Mouse (Mus musculus): ENCODE measurements around the gene Snx29. TPM values are rescaled to one million over a fixed set of nuclear protein-coding genes. Genes with fewer than 3 reads are reported as not detected.

The Snx29 gene
- total RNA-seq, 2 experiments from 2014 or later, result 21.1 to 22.8 TPM

DNA sequence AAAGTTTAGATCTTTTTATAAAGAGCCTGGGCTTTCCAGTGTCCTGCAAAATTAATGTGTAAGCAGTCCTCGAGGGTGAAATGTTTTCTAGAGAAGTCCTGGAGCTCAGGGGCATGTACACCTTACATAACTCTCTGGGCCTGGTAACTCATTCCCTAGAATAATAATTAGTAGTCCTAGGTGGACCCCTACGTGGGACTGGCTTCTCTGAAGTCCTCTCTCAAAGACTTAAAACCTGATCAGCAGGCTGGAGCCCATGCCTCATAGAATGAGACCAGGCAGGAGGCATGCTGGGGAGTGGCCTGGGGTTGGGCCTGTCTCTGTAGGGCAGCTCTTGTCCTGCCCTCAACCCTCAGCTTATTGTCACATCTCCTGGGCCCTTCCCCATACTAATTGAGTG lies 301.4 kb downstream of the Snx29 start:
- intact Hi-C loops (cut with DNase I), result no loop called here
- no peak overlapping the region for H3K4me3 ChIP-seq
- TF ChIP-seq CTCF (IDR thresholded peaks at IDR 0.05), result no peak
- DNase-seq (ENCODE audit: extremely low spot score in 1 of 2, low spot score in 2 of 2), result no peak
- no peak overlapping the region for H3K27ac ChIP-seq

- Histone ChIP-seq H3K4me3 (no peak overlapping the region), H3K27ac (peak overlapping the region; percentile 53; the same call in 1 of the 2 replicates)
- DNase-seq (ENCODE audit: extremely low spot score in 1 of 2, low spot score in 2 of 2), result no peak
- TF ChIP-seq CTCF (IDR thresholded peaks at IDR 0.05), result no peak
- intact Hi-C loops (cut with DNase I), result no loop called here
Observed at GRCm38 (mm10) chr16:11626004-11626481, 303.3 kb downstream of the Snx29 start.

DNA sequence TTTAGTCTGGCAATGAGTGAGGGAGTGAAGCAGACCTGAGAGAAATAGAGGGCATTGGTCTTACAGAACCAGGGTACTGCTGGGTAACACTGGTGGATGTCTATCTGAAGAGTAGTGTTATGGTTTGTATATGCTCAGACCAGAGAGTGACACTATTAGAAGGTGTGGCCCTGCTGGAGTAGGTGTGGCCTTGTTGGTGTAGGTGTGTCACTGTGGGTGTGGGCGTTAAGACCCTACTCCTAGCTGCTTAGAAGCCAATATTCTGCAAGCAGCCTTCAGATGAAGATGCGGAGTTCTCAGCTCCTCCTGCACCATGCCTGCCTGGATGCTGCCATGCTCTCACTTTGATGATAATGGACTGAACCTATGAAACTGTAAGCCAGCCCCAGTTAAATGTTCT lies 303.9 kb downstream of the Snx29 start:
- DNase-seq (ENCODE audit: extremely low spot score in 1 of 2, low spot score in 2 of 2), result no peak
- Histone ChIP-seq H3K4me3 (no peak overlapping the region), H3K27ac (no peak overlapping the region; the same call in 1 of the 2 replicates)
- no peak for TF ChIP-seq CTCF (IDR thresholded peaks at IDR 0.05)
- intact Hi-C loops (cut with DNase I), result no loop called here

- intact Hi-C loops (cut with DNase I), result no loop called here
- DNase-seq (ENCODE audit: extremely low spot score in 1 of 2, low spot score in 2 of 2), result no peak
- H3K27ac ChIP-seq, result no peak overlapping the region; the same call in 1 of the 2 replicates
- H3K4me3 ChIP-seq, result no peak overlapping the region
- TF ChIP-seq CTCF (IDR thresholded peaks at IDR 0.05), result peak; percentile 48
Observed at GRCm38 (mm10) chr16:11627866-11628638, 305.3 kb downstream of the Snx29 start.

DNA sequence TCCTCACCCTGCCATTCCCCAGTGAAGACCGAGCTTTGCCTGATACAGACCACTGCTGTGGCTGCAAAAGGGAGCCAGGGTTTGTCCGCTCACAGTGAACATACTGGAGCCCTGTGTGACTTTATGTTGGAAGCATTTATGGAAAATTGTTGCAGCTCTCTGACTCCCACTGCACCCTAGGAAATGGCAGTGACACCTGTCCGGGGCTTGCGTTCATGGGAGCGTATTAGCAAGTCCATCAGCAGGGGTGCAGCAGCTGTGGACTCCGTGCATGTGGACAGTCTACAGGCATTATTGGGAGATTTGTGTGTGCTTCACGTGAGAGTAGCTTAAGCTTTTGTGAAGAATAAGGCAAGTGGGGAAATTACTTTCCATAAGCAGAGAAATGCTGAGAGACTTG lies 307.0 kb downstream of the Snx29 start:
- intact Hi-C loops (cut with DNase I), result no loop called here
- Histone ChIP-seq H3K4me3 (no peak overlapping the region), H3K27ac (no peak overlapping the region)
- no peak for TF ChIP-seq CTCF (IDR thresholded peaks at IDR 0.05)
- DNase-seq (ENCODE audit: extremely low spot score in 1 of 2, low spot score in 2 of 2), result no peak

DNA sequence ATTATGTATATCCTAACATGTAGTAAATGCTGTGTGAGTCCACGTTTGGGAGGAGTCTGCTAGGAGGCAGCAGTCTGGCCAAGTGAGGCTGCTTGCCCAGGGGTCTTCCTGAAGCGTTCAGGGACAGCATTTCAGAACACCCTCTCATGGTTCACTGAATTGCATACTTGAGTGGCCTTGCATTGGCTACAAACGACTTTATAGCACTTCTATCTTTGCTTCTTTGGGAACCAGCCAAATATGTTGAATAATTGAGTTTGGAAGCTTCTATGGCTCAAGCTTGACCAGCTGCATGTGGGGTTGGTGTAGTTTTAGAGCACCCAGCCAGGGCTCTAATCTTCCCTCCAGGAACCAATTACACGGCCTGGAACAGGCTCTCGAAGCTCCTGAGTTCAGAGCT lies 307.8 kb downstream of the Snx29 start:
- TF ChIP-seq CTCF (IDR thresholded peaks at IDR 0.05), result no peak
- no peak for DNase-seq (ENCODE audit: extremely low spot score in 1 of 2, low spot score in 2 of 2)
- Histone ChIP-seq H3K4me3 (no peak overlapping the region), H3K27ac (no peak overlapping the region)
- intact Hi-C loops (cut with DNase I), result no loop called here

GRCm38 (mm10) chr16:11632205-11632747 lies 309.6 kb downstream of the Snx29 start:
- no peak for TF ChIP-seq CTCF (IDR thresholded peaks at IDR 0.05)
- no peak for DNase-seq (ENCODE audit: extremely low spot score in 1 of 2, low spot score in 2 of 2)
- Histone ChIP-seq H3K27ac (no peak overlapping the region), H3K4me3 (no peak overlapping the region)
- intact Hi-C loops (cut with DNase I), result no loop called here

- Histone ChIP-seq H3K27ac (no peak overlapping the region), H3K4me3 (no peak overlapping the region)
- TF ChIP-seq CTCF (IDR thresholded peaks at IDR 0.05), result no peak
- no peak for DNase-seq (ENCODE audit: extremely low spot score in 1 of 2, low spot score in 2 of 2)
- intact Hi-C loops (cut with DNase I), result no loop called here
Observed at GRCm38 (mm10) chr16:11636196-11636733, 313.6 kb downstream of the Snx29 start.

- intact Hi-C loops (cut with DNase I), result no loop called here
- peak overlapping the region; percentile 3; the same call in 1 of the 2 replicates for H3K27ac ChIP-seq
- no peak for TF ChIP-seq CTCF (IDR thresholded peaks at IDR 0.05)
- DNase-seq (ENCODE audit: extremely low spot score in 1 of 2, low spot score in 2 of 2), result no peak
- no peak overlapping the region for H3K4me3 ChIP-seq
Observed at GRCm38 (mm10) chr16:11636902-11637301, 314.2 kb downstream of the Snx29 start.

GRCm38 (mm10) chr16:11637794-11638193 lies 315.1 kb downstream of the Snx29 start:
- TF ChIP-seq CTCF (IDR thresholded peaks at IDR 0.05), result no peak
- no peak overlapping the region for H3K4me3 ChIP-seq
- intact Hi-C loops (cut with DNase I), result no loop called here
- DNase-seq (ENCODE audit: extremely low spot score in 1 of 2, low spot score in 2 of 2), result no peak
- H3K27ac ChIP-seq, result no peak overlapping the region

DNA sequence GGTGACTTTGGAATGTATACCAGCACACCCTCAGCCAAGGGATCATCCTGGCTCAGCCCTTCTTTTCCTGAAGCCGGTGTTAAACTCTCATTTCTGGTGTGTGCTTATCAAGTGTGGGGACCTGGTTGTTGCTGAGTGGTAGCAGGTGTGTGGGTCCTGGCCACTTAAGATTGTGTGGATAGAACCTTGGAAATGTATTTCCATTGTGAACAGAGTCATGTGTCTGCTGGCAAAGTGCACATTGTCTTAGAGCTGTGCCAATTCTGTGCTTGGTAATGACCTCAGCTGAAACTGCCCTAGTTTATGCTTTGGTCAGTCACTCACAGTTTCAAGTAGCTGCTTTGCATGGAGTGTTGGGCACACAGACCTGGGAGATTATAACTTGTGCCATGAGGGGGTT lies 316.0 kb downstream of the Snx29 start:
- Histone ChIP-seq H3K4me3 (no peak overlapping the region), H3K27ac (no peak overlapping the region)
- DNase-seq (ENCODE audit: extremely low spot score in 1 of 2, low spot score in 2 of 2), result no peak
- intact Hi-C loops (cut with DNase I), result no loop called here
- TF ChIP-seq CTCF (IDR thresholded peaks at IDR 0.05), result no peak

DNA sequence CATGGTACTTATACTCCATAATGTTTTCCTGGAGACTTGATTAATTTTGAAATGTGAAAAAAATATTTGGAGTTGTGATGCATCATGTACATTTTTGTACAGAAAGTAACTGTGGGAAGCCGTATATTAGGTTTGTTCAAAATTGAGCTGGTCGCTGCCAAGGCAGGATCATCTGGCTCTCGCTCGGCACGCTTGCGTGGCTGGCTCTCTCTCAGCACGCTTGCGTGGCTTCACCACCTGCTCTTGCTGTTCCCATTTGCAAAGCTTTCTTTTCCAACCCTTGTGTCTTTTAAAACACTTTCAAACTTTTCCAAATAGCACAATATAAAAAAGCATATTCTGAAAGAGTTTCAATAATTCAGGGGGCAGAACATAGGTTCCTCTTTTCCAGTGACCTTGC lies 317.2 kb downstream of the Snx29 start:
- Histone ChIP-seq H3K27ac (no peak overlapping the region), H3K4me3 (no peak overlapping the region)
- intact Hi-C loops (cut with DNase I), result no loop called here
- no peak for TF ChIP-seq CTCF (IDR thresholded peaks at IDR 0.05)
- DNase-seq (ENCODE audit: extremely low spot score in 1 of 2, low spot score in 2 of 2), result peak in 1 of 2 experiments; percentile 57
